Mouse (Mus musculus) ES-Bruce4 (cell line): ENCODE results near the gene Slc9a5.

Experiments used
- CTCF ChIP-seq: IDR thresholded peaks from one replicate; pipeline ENCODE4 v1.8.1; 2011; ENCODE audit warnings: low read depth, low read length
- POLR2A ChIP-seq: IDR thresholded peaks from one replicate; pipeline ENCODE4 v1.8.1; 2011; ENCODE audit warnings: low read length; ENCODE audit not compliant: insufficient read depth

- TF ChIP-seq POLR2A: no peak
- no peak for TF ChIP-seq CTCF
Measured at GRCm38 (mm10) chr8:105307670-105308069, 41.0 kb upstream of the Slc9a5 start.
